Mouse (Mus musculus): Measurements from ENCODE around the gene Gm36245. TPM values are rescaled to one million over a fixed set of nuclear protein-coding genes. Genes with fewer than 3 reads are reported as not detected.

Gene Gm36245
- total and polyA plus RNA-seq, 3 experiments: 0.45 TPM; not detected in 2

DNA sequence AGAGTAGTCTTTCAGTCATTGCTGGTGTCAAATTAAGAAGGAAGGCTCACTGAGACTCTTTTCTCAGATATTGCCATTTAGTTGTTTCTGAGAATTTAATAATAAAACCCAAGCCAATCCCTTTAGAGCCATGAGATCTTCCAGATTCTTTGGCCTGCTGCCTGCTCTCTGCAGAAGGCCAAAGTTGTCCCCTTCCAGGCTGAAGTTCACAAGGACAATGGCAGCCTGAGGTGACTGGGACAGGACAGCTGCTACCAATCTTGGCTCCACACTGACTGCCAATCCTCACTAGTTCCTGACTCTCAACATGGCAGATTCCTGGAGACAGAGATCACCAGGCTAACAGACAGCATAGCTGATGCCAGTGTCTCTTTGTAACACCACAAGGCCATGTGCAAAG lies 12.0 kb upstream of the Gm36245 start:
- H3K4me1 ChIP-seq (ENCODE audit: control insufficient read depth, insufficient read depth, low read length): peaks cover 17% of the 10 kb centered on the region
- H3K79me2 ChIP-seq (replicated peaks; ENCODE audit: control insufficient read depth, insufficient read depth, low read length): no peaks in the 10 kb centered on the region
- intact Hi-C loops (cut with DNase I): no loop called here
- no peak overlapping the region for H3K27ac ChIP-seq
- H3K36me3 ChIP-seq (ENCODE audit: control insufficient read depth, insufficient read depth, low read length): peaks cover 9% of the 10 kb centered on the region
- H3K4me3 ChIP-seq: no peak overlapping the region
- DNase-seq: peak in 1 of 2 experiments; percentile 42
- TF ChIP-seq POLR2A (IDR thresholded peaks at IDR 0.05; ENCODE audit: insufficient read depth, low read depth, low read length) (no peak), EP300 (IDR thresholded peaks at IDR 0.05; ENCODE audit: insufficient read depth, low read depth, low read length) (no peak), CTCF (IDR thresholded peaks at IDR 0.05) (no peak)
- no peak overlapping the region for H3K9ac ChIP-seq (ENCODE audit: low read depth, low read length)
- H3K27me3 ChIP-seq (ENCODE audit: control insufficient read depth, insufficient read depth, low read length): no peaks in the 10 kb centered on the region

DNA sequence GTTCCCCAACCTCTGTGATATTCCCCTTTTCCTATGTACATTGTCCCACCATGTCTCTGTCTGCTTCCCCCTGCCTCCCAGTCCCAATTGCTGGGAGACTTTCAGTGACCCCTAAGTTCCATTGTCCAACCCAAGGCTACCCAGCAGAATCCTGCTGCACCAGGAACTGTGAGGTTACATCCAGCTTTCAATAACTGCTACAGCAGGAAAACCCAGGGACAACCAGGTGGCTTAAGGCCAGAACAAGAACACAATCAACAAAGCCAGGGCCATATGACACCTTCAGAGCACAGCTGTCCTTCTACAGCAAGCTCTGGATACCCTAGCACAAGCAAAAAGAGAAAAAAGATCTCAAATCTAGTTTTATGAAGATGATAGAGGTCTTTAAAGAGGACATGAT lies 10.1 kb upstream of the Gm36245 start:
- DNase-seq: no peak
- Histone ChIP-seq H3K36me3 (ENCODE audit: control insufficient read depth, insufficient read depth, low read length) (peaks cover 6% of the 10 kb centered on the region), H3K9ac (ENCODE audit: low read depth, low read length) (no peak overlapping the region), H3K4me3 (no peak overlapping the region), H3K4me1 (ENCODE audit: control insufficient read depth, insufficient read depth, low read length) (peaks cover 18% of the 10 kb centered on the region), H3K79me2 (replicated peaks; ENCODE audit: control insufficient read depth, insufficient read depth, low read length) (no peaks in the 10 kb centered on the region), H3K27me3 (ENCODE audit: control insufficient read depth, insufficient read depth, low read length) (no peaks in the 10 kb centered on the region), H3K27ac (no peak overlapping the region)
- intact Hi-C loops (cut with DNase I): no loop called here
- no peak for TF ChIP-seq POLR2A (IDR thresholded peaks at IDR 0.05; ENCODE audit: insufficient read depth, low read depth, low read length)
- 0 out of 2 replicates have a peak, but pooled peaks have one; percentile 35 for TF ChIP-seq EP300 (IDR thresholded peaks at IDR 0.05; ENCODE audit: insufficient read depth, low read depth, low read length)
- TF ChIP-seq CTCF (IDR thresholded peaks at IDR 0.05): no peak

- Histone ChIP-seq H3K27ac (no peak overlapping the region), H3K4me1 (ENCODE audit: control insufficient read depth, insufficient read depth, low read length) (peaks cover 18% of the 10 kb centered on the region), H3K79me2 (replicated peaks; ENCODE audit: control insufficient read depth, insufficient read depth, low read length) (no peaks in the 10 kb centered on the region), H3K4me3 (no peak overlapping the region), H3K36me3 (ENCODE audit: control insufficient read depth, insufficient read depth, low read length) (peaks cover 6% of the 10 kb centered on the region), H3K9ac (ENCODE audit: low read depth, low read length) (no peak overlapping the region), H3K27me3 (ENCODE audit: control insufficient read depth, insufficient read depth, low read length) (no peaks in the 10 kb centered on the region)
- no peak for DNase-seq
- TF ChIP-seq POLR2A (IDR thresholded peaks at IDR 0.05; ENCODE audit: insufficient read depth, low read depth, low read length): no peak
- no peak for TF ChIP-seq EP300 (IDR thresholded peaks at IDR 0.05; ENCODE audit: insufficient read depth, low read depth, low read length)
- no peak for TF ChIP-seq CTCF (IDR thresholded peaks at IDR 0.05)
- intact Hi-C loops (cut with DNase I): no loop called here
- 69% methylated on average over 2 of the region's 2 CpGs for WGBS
Observed at GRCm38 (mm10) chr15:77590881-77591280, 8.2 kb upstream of the Gm36245 start.

- no peak for DNase-seq
- H3K27ac ChIP-seq: no peak overlapping the region
- 74% methylated on average over 1 of the region's 1 CpGs for WGBS
- no peaks in the 10 kb centered on the region for H3K79me2 ChIP-seq (replicated peaks; ENCODE audit: control insufficient read depth, insufficient read depth, low read length)
- H3K4me3 ChIP-seq: no peak overlapping the region
- peaks cover 6% of the 10 kb centered on the region for H3K36me3 ChIP-seq (ENCODE audit: control insufficient read depth, insufficient read depth, low read length)
- no peaks in the 10 kb centered on the region for H3K27me3 ChIP-seq (ENCODE audit: control insufficient read depth, insufficient read depth, low read length)
- H3K9ac ChIP-seq (ENCODE audit: low read depth, low read length): no peak overlapping the region
- intact Hi-C loops (cut with DNase I): no loop called here
- peaks cover 23% of the 10 kb centered on the region for H3K4me1 ChIP-seq (ENCODE audit: control insufficient read depth, insufficient read depth, low read length)
- TF ChIP-seq CTCF (IDR thresholded peaks at IDR 0.05) (no peak), POLR2A (IDR thresholded peaks at IDR 0.05; ENCODE audit: insufficient read depth, low read depth, low read length) (no peak), EP300 (IDR thresholded peaks at IDR 0.05; ENCODE audit: insufficient read depth, low read depth, low read length) (no peak)
Observed at GRCm38 (mm10) chr15:77593557-77593956, 5.5 kb upstream of the Gm36245 start.

DNA sequence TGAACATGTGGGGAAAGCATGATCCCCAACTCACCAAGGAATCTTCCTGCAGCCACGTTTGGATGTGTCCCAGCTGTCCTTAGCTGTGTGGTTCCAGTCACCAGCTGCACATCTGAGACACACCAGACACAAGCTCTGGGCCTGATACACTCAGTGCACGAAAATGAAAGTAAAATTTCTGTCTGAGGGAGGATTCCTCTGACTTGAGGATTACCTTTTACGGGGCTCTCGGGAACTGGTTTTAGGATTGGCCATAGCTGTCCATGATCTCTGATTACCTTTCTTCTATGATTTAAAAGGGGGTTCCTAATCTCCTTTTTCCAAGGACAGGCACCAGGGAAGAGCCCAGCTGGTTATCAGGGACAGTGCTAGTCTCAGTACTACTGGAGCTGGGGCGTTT lies 3.1 kb upstream of the Gm36245 start, which contains the start of gene Apol10b:
TSS of gene Apol10b (minus strand) at position 165 of the 400 bp plus-strand sequence.
- WGBS: 29% methylated on average over 5 of the region's 5 CpGs
- peaks cover 20% of the 10 kb centered on the region for H3K4me1 ChIP-seq (ENCODE audit: control insufficient read depth, insufficient read depth, low read length)
- peak within 1 kb of the TSS; percentile 64 for H3K27ac ChIP-seq
- H3K4me3 ChIP-seq: no peak within 1 kb of the TSS
- TF ChIP-seq CTCF (IDR thresholded peaks at IDR 0.05) (no peak), POLR2A (IDR thresholded peaks at IDR 0.05; ENCODE audit: insufficient read depth, low read depth, low read length) (no peak), EP300 (IDR thresholded peaks at IDR 0.05; ENCODE audit: insufficient read depth, low read depth, low read length) (no peak)
- intact Hi-C loops (cut with DNase I): no loop called here
- H3K79me2 ChIP-seq (replicated peaks; ENCODE audit: control insufficient read depth, insufficient read depth, low read length): no peaks in the 10 kb centered on the region
- no peak for DNase-seq
- peak within 1 kb of the TSS; percentile 41; the same call in 1 of the 2 replicates for H3K9ac ChIP-seq (ENCODE audit: low read depth, low read length)
- no peaks in the 10 kb centered on the region for H3K27me3 ChIP-seq (ENCODE audit: control insufficient read depth, insufficient read depth, low read length)
- peaks cover 2% of the 10 kb centered on the region for H3K36me3 ChIP-seq (ENCODE audit: control insufficient read depth, insufficient read depth, low read length)

- no peaks in the 10 kb centered on the region for H3K27me3 ChIP-seq (ENCODE audit: control insufficient read depth, insufficient read depth, low read length)
- intact Hi-C loops (cut with DNase I): no loop called here
- TF ChIP-seq CTCF (IDR thresholded peaks at IDR 0.05): no peak
- peak; percentile 37; the same call in 1 of the 2 replicates for TF ChIP-seq POLR2A (IDR thresholded peaks at IDR 0.05; ENCODE audit: insufficient read depth, low read depth, low read length)
- peak; percentile 57; the same call in 1 of the 2 replicates for TF ChIP-seq EP300 (IDR thresholded peaks at IDR 0.05; ENCODE audit: insufficient read depth, low read depth, low read length)
- H3K4me1 ChIP-seq (ENCODE audit: control insufficient read depth, insufficient read depth, low read length): peaks cover 14% of the 10 kb centered on the region
- H3K79me2 ChIP-seq (replicated peaks; ENCODE audit: control insufficient read depth, insufficient read depth, low read length): no peaks in the 10 kb centered on the region
- H3K4me3 ChIP-seq: no peak overlapping the region
- 0 out of 2 replicates have a peak overlapping the region, but pooled peaks have one; percentile 19 for H3K9ac ChIP-seq (ENCODE audit: low read depth, low read length)
- WGBS: 55% methylated on average over 3 of the region's 3 CpGs
- peaks cover 2% of the 10 kb centered on the region for H3K36me3 ChIP-seq (ENCODE audit: control insufficient read depth, insufficient read depth, low read length)
- DNase-seq: peak in 1 of 2 experiments; percentile 31
- peak overlapping the region; percentile 77 for H3K27ac ChIP-seq
Observed at GRCm38 (mm10) chr15:77598429-77598828, 629 bp upstream of the Gm36245 start.
